Mouse (Mus musculus) testis, adult 2 months (tissue): ENCODE data around the gene Col11a2.

Experiments
- CTCF ChIP-seq: fragments of 200-500 bp; IDR thresholded peaks from 2 replicates; pipeline ENCODE4 v1.5.1; 2012; ENCODE audit warnings: low read depth, mild to moderate bottlenecking, inconsistent platforms, low read length, moderate library complexity; ENCODE audit not compliant: control insufficient read depth, insufficient read depth, insufficient replicate concordance
- POLR2A ChIP-seq: fragments of 200-500 bp; IDR thresholded peaks from 2 replicates; pipeline ENCODE4 v1.6.1; 2012; ENCODE audit warnings: low read depth, mild to moderate bottlenecking, inconsistent platforms, low read length, moderate library complexity; ENCODE audit not compliant: control insufficient read depth

GRCm38 (mm10) chr17:34022414-34022783 is 16.8 kb upstream of the Col11a2 start:
- TF ChIP-seq CTCF (no peak), POLR2A (no peak)
